Mouse (Mus musculus): ENCODE measurements around the gene Schip1.
"Not testable (repeated sequence)": the region's sequence is repeated elsewhere in the genome, so short reads cannot be mapped to it uniquely, and the experiment has no call there.

The Schip1 gene

DNA sequence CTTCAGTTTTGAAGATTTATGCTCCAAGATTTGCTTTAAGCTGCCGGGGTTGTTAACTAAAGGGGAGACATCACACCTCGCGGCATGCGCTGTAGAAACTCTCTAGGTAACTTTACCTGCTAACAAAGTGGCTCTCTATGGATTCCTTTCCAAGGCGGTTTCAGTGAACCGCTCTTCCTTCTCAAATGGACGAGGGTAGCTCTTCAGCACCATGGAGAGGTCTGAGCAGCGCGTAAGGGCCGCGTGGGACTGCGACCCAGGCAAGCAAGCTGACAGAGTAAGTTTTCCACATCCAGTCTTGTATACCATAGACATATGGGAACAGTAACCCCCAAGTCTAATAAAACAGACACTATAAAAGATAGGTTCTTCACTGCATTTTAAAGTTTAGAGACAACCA, at the start of gene Schip1:
Schip1 (plus strand) TSS at position 72 of the 400 bp plus-strand sequence.
- no peak for DNase-seq (ENCODE audit: low spot score)

- no peak for DNase-seq (ENCODE audit: low spot score)
Observed at GRCm38 (mm10) chr3:68015786-68016185, 48.8 kb upstream of the Schip1 start.

DNA sequence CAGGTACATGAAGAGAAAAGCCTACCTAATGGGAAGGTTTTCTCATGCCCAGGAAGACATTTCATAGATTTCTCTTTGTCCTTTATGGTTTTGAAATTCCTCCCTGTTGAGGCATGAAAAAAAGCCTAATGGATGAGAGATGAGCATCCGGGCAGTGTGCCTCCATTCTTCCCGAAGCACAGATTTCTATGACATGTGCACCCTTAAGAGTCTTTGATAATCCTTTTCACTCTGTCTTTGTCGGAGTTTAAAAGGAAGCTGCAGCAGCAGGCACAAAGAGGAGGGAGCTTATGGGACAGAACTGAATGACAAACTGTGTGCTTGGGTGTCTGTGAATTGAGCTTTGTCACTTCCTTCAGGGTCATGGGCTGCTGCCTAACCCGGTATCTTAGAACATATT, 45.2 kb upstream of the Schip1 start:
- no peak for DNase-seq (ENCODE audit: low spot score)

GRCm38 (mm10) chr3:68036097-68036496, 28.5 kb upstream of the Schip1 start:
- DNase-seq (ENCODE audit: low spot score), result no peak

- DNase-seq (ENCODE audit: low spot score), result no peak
Observed at GRCm38 (mm10) chr3:68042951-68043350, 21.7 kb upstream of the Schip1 start.

- no peak for DNase-seq (ENCODE audit: low spot score)
Observed at GRCm38 (mm10) chr3:68045475-68046416, 18.9 kb upstream of the Schip1 start.

- DNase-seq (ENCODE audit: low spot score), result no peak
Observed at GRCm38 (mm10) chr3:68053538-68053937, 11.1 kb upstream of the Schip1 start.

GRCm38 (mm10) chr3:68055071-68055470, 9.5 kb upstream of the Schip1 start:
- no peak for DNase-seq (ENCODE audit: low spot score)

DNA sequence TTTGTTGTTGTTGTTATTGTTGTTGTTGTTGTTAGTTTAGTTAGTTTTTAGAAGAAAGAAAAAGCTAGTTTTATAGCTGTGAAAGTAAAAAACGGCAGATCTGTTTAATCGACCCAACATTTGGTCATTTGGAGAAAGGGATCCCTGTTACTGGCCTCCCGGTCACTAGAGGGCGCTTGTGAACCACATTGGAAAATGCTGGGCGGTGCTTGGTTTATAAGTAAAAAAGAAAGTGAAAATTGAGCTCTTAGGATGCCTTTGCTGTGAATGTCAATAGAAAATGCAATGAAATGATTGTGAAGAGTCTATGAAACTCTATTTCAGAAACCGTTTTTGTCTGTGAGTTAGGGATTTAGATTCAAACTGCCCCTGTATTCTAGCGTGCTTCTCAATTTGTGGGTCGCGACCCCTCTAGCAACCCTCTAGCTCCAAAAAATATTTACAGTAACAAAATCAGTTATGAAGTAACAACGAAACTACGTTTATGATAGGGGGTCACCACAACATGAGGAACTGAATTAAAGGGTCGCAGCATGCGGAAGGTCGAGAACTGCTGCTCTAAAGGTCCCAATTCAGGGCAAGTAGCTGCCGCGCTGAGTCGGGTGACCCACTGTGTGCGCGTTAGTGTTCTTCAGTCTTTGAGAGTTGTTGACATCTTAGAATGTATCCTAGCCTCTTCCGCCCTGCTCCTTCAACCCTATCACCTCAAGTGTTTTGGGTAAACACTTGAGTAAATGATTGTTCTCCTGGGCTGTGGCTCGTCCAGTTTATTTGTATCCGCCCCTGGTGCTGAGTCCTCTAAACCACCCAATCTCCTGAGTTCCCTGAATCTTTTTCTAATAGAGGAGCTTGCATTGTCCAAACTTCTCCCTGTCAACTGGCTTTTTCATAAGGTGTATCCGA, 8.0 kb upstream of the Schip1 start:
- DNase-seq (ENCODE audit: low spot score), result no peak

DNA sequence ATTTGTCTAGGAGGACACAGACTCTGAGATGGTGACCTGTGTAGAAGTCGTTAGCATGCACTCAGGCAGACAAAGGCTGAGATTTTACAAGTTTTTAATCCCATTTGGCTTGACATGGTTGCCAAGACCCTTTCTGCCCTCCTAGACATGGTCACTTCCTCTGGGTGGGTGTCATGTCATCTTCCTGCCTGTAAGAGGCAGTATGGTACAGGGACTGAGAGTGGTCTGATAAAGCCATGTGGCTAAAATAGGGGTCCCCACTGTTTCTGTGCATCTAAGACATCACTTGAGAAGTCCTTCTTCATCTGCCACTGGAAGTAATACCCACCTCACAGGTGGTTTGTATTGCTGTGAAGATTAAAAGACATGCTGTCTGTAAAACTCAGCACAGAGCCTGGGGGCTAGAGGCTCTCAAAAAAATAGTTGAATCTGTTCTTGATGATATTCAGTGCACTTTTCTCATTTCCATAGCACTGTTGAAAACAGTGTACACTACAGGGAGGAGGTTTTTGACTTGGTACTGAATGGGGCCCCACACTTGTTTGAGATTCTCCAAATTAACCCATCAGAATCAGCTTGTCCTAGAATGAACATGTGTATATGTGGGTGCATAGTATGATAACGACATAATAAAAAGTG, 5.3 kb upstream of the Schip1 start:
- no peak for DNase-seq (ENCODE audit: low spot score)

- no peak for DNase-seq (ENCODE audit: low spot score)
Observed at GRCm38 (mm10) chr3:68071395-68072386, 7.1 kb downstream of the Schip1 start.

DNA sequence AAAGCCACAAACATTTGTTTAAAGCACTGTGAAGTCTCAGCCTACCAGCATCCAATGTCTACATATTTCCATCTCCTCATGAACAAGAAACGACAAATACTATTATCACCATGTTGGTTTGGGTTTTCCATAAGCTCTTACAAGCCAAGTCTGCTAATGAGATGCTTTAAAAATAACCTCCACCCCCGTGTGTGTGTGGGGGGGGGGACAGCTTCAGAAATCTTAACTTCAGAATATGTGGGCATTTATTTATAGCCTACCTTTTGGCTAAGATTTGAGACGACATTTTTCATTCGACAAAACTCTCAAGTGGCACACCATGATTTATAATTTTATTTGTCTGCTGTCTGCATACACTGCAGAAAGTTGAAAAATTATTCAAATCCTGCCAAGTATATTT, 12.8 kb downstream of the Schip1 start:
- DNase-seq (ENCODE audit: low spot score), result no peak

DNA sequence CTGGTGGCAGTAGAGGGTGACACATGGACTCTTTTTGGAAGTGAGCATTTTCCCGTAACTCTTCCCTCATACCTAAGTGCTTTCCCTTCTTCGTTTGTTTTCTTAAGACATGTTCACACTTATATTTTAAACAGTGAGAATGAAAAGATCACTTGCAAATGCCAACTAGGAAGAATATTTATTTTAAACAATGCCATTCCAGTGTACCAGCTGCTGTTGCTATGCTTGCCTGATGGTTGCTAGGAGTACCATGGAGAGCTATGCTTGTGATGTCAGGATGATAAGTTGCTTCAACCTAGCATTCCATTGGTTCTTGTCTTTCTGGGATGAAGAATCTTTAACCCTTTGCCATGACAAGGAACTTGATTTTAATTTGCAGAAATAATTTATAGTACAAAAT, 20.4 kb downstream of the Schip1 start:
- DNase-seq (ENCODE audit: low spot score), result no peak

DNA sequence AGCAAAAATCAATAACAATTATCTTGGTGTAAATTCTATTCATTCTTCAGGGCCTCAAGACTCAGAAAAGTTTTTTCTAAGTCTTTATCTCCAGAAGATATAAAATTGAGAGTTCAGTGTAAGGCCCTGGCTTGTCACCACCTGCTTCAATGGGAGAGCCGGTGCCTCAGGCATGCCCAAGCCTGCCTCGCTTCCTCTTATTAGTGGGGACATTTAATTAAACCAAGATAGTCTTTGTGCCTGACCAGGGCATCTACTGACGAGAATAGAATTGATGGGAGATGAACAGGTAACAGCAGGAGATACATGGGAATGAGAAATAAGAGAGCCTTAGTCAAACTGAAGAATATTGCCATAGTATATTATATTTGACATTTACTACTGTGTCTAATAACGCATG, 27.5 kb downstream of the Schip1 start:
- no peak for DNase-seq (ENCODE audit: low spot score)

DNA sequence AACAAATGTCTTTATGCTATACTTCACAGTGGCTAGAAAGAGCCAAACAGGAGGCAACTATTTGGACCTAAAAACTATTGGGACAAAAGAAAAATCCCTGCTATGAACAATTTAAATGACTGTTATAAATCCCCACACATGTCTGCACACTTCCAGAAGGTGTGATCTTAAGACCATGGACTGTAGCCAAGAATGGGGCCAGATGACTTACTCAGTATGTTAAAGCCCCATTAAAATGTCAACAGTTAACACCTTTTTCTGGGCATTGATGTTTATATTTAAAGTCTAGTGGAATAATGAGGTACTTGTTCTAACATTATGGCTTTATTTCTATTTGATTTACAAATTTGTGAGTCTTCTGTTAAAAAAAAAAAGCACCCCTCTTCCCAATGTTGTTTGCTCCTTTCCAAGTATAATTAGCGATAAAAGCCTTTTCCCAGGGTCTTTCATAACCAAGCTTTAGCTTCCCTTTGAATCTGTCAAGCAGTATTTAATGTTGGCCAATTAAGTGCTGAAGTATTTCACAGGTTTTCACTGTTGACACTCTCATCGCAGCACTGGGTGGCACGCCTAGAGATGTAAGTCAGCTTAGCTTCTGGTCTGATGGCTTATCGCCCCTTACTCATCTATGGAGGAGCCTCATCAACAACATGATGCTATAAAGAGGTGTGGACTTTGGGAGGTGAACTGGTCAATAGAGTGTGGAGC, 32.3 kb downstream of the Schip1 start:
- DNase-seq (ENCODE audit: low spot score), result no peak

GRCm38 (mm10) chr3:68099561-68099960, 35.0 kb downstream of the Schip1 start:
- not testable (repeated sequence) for DNase-seq (ENCODE audit: low spot score)

- DNase-seq (ENCODE audit: low spot score), result no peak
Observed at GRCm38 (mm10) chr3:68101343-68101742, 36.7 kb downstream of the Schip1 start.

DNA sequence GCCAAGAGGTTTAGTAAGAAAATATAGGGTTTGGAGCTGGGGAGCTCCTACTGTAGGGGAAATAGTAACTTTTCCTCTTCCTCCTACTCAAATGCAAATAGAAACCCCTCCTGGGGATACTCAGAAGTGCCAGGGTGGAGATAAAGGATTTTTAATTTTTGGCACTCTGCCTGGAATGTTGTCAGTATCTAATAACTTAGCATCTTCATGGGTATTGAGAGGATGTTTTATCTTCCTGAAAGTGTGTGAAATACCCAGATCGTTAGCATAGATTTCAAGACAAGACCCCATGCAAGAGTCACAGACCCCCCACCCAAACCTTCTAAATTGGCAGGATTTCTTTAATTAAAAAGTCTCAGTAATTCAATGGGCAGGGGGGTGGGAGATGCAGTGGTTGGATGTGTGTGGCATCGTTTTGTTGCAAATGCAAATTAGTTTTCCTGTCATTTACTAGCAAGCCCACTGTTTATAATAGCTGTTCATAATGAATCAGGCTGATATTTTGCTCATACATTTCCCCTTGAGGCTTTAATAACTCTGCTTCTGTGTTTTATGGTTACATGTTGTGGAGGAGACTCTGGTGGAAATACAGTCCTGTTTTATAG, 40.6 kb downstream of the Schip1 start:
- no peak for DNase-seq (ENCODE audit: low spot score)

- no peak for DNase-seq (ENCODE audit: low spot score)
Observed at GRCm38 (mm10) chr3:68121338-68121737, 56.7 kb downstream of the Schip1 start.

- no peak for DNase-seq (ENCODE audit: low spot score)
Observed at GRCm38 (mm10) chr3:68126284-68126856, 61.8 kb downstream of the Schip1 start.

Measured in left cerebral cortex, adult 11 months (tissue).